ENCODE assay signal across 8 mouse cellular contexts in genomic region chr9:62810095-62810494, GRCm38 (mm10). TPM values are rescaled to one million over a fixed set of nuclear protein-coding genes. Genes with fewer than 3 reads are reported as not detected.
DNase-seq lines count a peak whose midpoint lies in the region; ATAC-seq and TF ChIP-seq lines count a peak whose summit lies in the region.

No protein-coding gene starts in this region.

- no peaks in the 10 kb centered on the region for H3K27me3 ChIP-seq in heart, embryonic 14.5 days (ENCODE audit: control insufficient read depth, insufficient read depth, low read length)
- no peaks in the 10 kb centered on the region for H3K27me3 ChIP-seq in hindbrain, embryonic 10.5 days (ENCODE audit: insufficient read depth, poor library complexity, severe bottlenecking)
- no peaks in the 10 kb centered on the region for H3K27me3 ChIP-seq in midbrain, embryonic 10.5 days (ENCODE audit: low read depth, poor library complexity, severe bottlenecking)

- WGBS in heart, embryonic 14.5 days: 20% methylated on average over 8 of the region's 8 CpGs
- 25% methylated on average over 8 of the region's 8 CpGs for WGBS in hindbrain, embryonic 10.5 days
- WGBS in midbrain, embryonic 10.5 days: 28% methylated on average over 8 of the region's 8 CpGs

- peak overlapping the region; percentile 75 to 98 for H3K4me3 ChIP-seq in heart, embryonic 14.5 days (ENCODE audit: control insufficient read depth in 1 of 2, insufficient read depth in 1 of 2, low read depth in 1 of 2, low read length in 2 of 2)
- H3K4me3 ChIP-seq in ES-E14 (ENCODE audit: insufficient read depth in 1 of 2, low read depth in 1 of 2, low read length in 2 of 2, poor library complexity in 1 of 2, severe bottlenecking in 1 of 2): peak overlapping the region; percentile 91 to 96
- peak overlapping the region; percentile 98 for H3K4me3 ChIP-seq in hindbrain, embryonic 10.5 days
- H3K4me3 ChIP-seq in midbrain, embryonic 10.5 days: peak overlapping the region; percentile 92

- ATAC-seq in heart, embryonic 14.5 days (ENCODE audit: insufficient number of reproducible peaks, insufficient read depth, low FRiP score, low read depth): no peak
- ATAC-seq in activated CD4-positive, CD25-positive, alpha-beta regulatory T cell, adult 4 months: no peak

- no peak for DNase-seq in heart, adult 8-10 months (ENCODE audit: low spot score)
- no peak for DNase-seq in ES-E14 (ENCODE audit: low read depth, low spot score)
- DNase-seq in hindbrain, embryonic 10.5 days (ENCODE audit: low spot score): no peak
- DNase-seq in midbrain, embryonic 10.5 days (ENCODE audit: low spot score): no peak
- no peak for DNase-seq in adrenal gland, adult 2 months
- DNase-seq in right cerebral cortex, postnatal 4 days: no peak

- in situ Hi-C loops in ES-E14 (cut with MboI; ENCODE audit: low sequenced_read_pairs in 2 of 2, unreplicated experiment in 2 of 2): no loop called here

- no peak overlapping the region for H3K27ac ChIP-seq in heart, embryonic 14.5 days (replicated peaks in 1 of 2; ENCODE audit: control insufficient read depth in 1 of 2, insufficient read depth in 1 of 2, low read depth in 2 of 2, low read length in 2 of 2)
- H3K27ac ChIP-seq in ES-E14 (ENCODE audit: insufficient read depth, low read depth, low read length, poor library complexity, severe bottlenecking): no peak overlapping the region
- peak overlapping the region; percentile 99 for H3K27ac ChIP-seq in hindbrain, embryonic 10.5 days
- peak overlapping the region; percentile 99 for H3K27ac ChIP-seq in midbrain, embryonic 10.5 days (replicated peaks)

- H3K4me1 ChIP-seq in heart, embryonic 14.5 days (ENCODE audit: control insufficient read depth in 2 of 2, insufficient read depth in 2 of 2, low read length in 2 of 2): peaks cover 2 to 31% of the 10 kb centered on the region in 2 experiments; a peak in 2 of 4 replicates
- H3K4me1 ChIP-seq in ES-E14 (ENCODE audit: control insufficient read depth in 2 of 2, insufficient read depth in 2 of 2, low read length in 2 of 2, poor library complexity in 1 of 2): peaks cover 3 to 5% of the 10 kb centered on the region in 2 experiments; a peak in 3 of 4 replicates
- H3K4me1 ChIP-seq in hindbrain, embryonic 10.5 days (replicated peaks): peaks cover 37% of the 10 kb centered on the region
- H3K4me1 ChIP-seq in midbrain, embryonic 10.5 days: peaks cover 44% of the 10 kb centered on the region

- peak overlapping the region; percentile 89 for H3K4me2 ChIP-seq in heart, embryonic 14.5 days (ENCODE audit: low read length)

- H3K9ac ChIP-seq in heart, embryonic 14.5 days (ENCODE audit: low read length): peak overlapping the region; percentile 97
- peak overlapping the region; percentile 96 for H3K9ac ChIP-seq in ES-E14 (ENCODE audit: insufficient read depth, low read depth, low read length, poor library complexity, severe bottlenecking)

- no peaks in the 10 kb centered on the region for H3K9me3 ChIP-seq in heart, embryonic 14.5 days (ENCODE audit: control insufficient read depth, low read length)
- no peaks in the 10 kb centered on the region for H3K9me3 ChIP-seq in ES-E14 (ENCODE audit: control insufficient read depth, insufficient read depth, low read depth, low read length)
- no peaks in the 10 kb centered on the region for H3K9me3 ChIP-seq in hindbrain, embryonic 10.5 days
- no peaks in the 10 kb centered on the region for H3K9me3 ChIP-seq in midbrain, embryonic 10.5 days (replicated peaks)

- H3K36me3 ChIP-seq in heart, embryonic 14.5 days (ENCODE audit: control insufficient read depth, insufficient read depth, low read length): no peaks in the 10 kb centered on the region
- H3K36me3 ChIP-seq in ES-E14 (ENCODE audit: control insufficient read depth, insufficient read depth, low read length, poor library complexity, severe bottlenecking): peaks cover 4% of the 10 kb centered on the region; the same call in 1 of the 2 replicates
- 0 out of 2 replicates have a peak, but pooled peaks cover 4% of the 10 kb centered on the region for H3K36me3 ChIP-seq in hindbrain, embryonic 10.5 days
- no peaks in the 10 kb centered on the region for H3K36me3 ChIP-seq in midbrain, embryonic 10.5 days

TF ChIP-seq in ES-E14, 5 proteins besides CTCF, POLR2A, EP300 and RAD21:
- TF ChIP-seq HCFC1 (IDR thresholded peaks at IDR 0.05; ENCODE audit: borderline replicate concordance, insufficient read depth, low read length) (no peak), MAFK (IDR thresholded peaks at IDR 0.05; ENCODE audit: insufficient read depth, low read depth, low read length) (no peak), ZNF384 (IDR thresholded peaks at IDR 0.05; ENCODE audit: low read depth, low read length) (no peak), CHD2 (IDR thresholded peaks at IDR 0.05; ENCODE audit: low read depth, low read length) (no peak), ZC3H11A (IDR thresholded peaks at IDR 0.05; ENCODE audit: borderline replicate concordance, low read depth, low read length) (no peak)

RNA-seq across cellular contexts. Expression of gene Fem1b, which starts 1.6 kb away (rescaled TPM):
- polyA plus RNA-seq in heart, embryonic 14.5 days (2014; fragmentation: Nextera tagmentation; extraction: Ambion mirVana): 21.0 and 21.4 TPM in 2 replicates
- 10 to 100 TPM; 13.7 to 14.5 (median 14.1) TPM for total RNA-seq in heart, adult 8-10 months (2022)
- 73.0 and 94.4 TPM in 2 replicates for total RNA-seq in ES-E14 (2012; rRNA removed)
- polyA plus RNA-seq in hindbrain, embryonic 10.5 days (2016; fragmentation: Nextera tagmentation; extraction: Ambion mirVana): 30.0 and 32.2 TPM in 2 replicates
- 34.5 and 41.0 TPM in 2 replicates for polyA plus RNA-seq in midbrain, embryonic 10.5 days (2016; fragmentation: Nextera tagmentation; extraction: Ambion mirVana)
- total RNA-seq in adrenal gland, adult 2 months (2021): 10 to 100 TPM; 31.6 to 33.8 TPM
- polyA plus RNA-seq in adrenal gland, adult 2 months (2012; rRNA removed): 8.1 and 8.3 TPM in 2 replicates
- 1 to 10 TPM; 3.6 TPM for polyA plus RNA-seq in activated CD4-positive, CD25-positive, alpha-beta regulatory T cell, adult 4 months (2017; shearing (Covaris generic))

RNA-seq across cellular contexts. Expression of gene Cln6, which starts 28.5 kb away (rescaled TPM):
- 19.7 and 21.2 TPM in 2 replicates for polyA plus RNA-seq in heart, embryonic 14.5 days (2014; fragmentation: Nextera tagmentation; extraction: Ambion mirVana)
- 10 to 100 TPM; 23.9 to 28.4 (median 26.4) TPM for total RNA-seq in heart, adult 8-10 months (2022)
- 19.4 and 33.7 TPM in 2 replicates for total RNA-seq in ES-E14 (2012; rRNA removed)
- polyA plus RNA-seq in hindbrain, embryonic 10.5 days (2016; fragmentation: Nextera tagmentation; extraction: Ambion mirVana): 12.6 and 15.1 TPM in 2 replicates
- polyA plus RNA-seq in midbrain, embryonic 10.5 days (2016; fragmentation: Nextera tagmentation; extraction: Ambion mirVana): 10.2 and 13.3 TPM in 2 replicates
- 10 to 100 TPM; 20.0 to 20.2 TPM for total RNA-seq in adrenal gland, adult 2 months (2021)
- polyA plus RNA-seq in adrenal gland, adult 2 months (2012; rRNA removed): 65.3 and 68.9 TPM in 2 replicates
- polyA plus RNA-seq in activated CD4-positive, CD25-positive, alpha-beta regulatory T cell, adult 4 months (2017; shearing (Covaris generic)): 10 to 100 TPM in 1 of 2 experiments, 1 to 10 TPM in 1; 7.8 to 10.3 TPM

RNA-seq across cellular contexts. Expression of gene Calml4, which starts 47.8 kb away (rescaled TPM):
- 1.0 and 2.2 TPM in 2 replicates for polyA plus RNA-seq in heart, embryonic 14.5 days (2014; fragmentation: Nextera tagmentation; extraction: Ambion mirVana)
- 1 to 10 TPM in 3 of 4 experiments, under 1 TPM in 1; 0.44 to 2.5 (median 1.5) TPM for total RNA-seq in heart, adult 8-10 months (2022)
- total RNA-seq in ES-E14 (2012; rRNA removed): 10.2 and 23.9 TPM in 2 replicates
- 0.71 and 6.4 TPM in 2 replicates for polyA plus RNA-seq in hindbrain, embryonic 10.5 days (2016; fragmentation: Nextera tagmentation; extraction: Ambion mirVana)
- 0.36 and 0.60 TPM in 2 replicates for polyA plus RNA-seq in midbrain, embryonic 10.5 days (2016; fragmentation: Nextera tagmentation; extraction: Ambion mirVana)
- 10 to 100 TPM in 1 of 2 experiments, 1 to 10 TPM in 1; 7.8 to 12.0 TPM for total RNA-seq in adrenal gland, adult 2 months (2021)
- 0.77 and 0.97 TPM in 2 replicates for polyA plus RNA-seq in adrenal gland, adult 2 months (2012; rRNA removed)
- not detected for polyA plus RNA-seq in activated CD4-positive, CD25-positive, alpha-beta regulatory T cell, adult 4 months (2017; shearing (Covaris generic))

Comparison
In these comparisons a context has a peak if more than half of its experiments do, and no peak if none do; other contexts are left out.
1. H3K27ac ChIP-seq: peak in hindbrain, embryonic 10.5 days (single experiment) and midbrain, embryonic 10.5 days (single experiment); none in heart, embryonic 14.5 days (0 of 2) and ES-E14 (single experiment).
2. Peak in every context shown above with its lines, with median percentiles within 50 percentile points of each other: H3K4me3 ChIP-seq.